Mouse (Mus musculus) lung, postnatal 25 days (tissue): Measurements from ENCODE around the gene Cdca4.
A peak's percentile ranks its signal among the peaks of the same experiment; 100 is the strongest.

Experiments used
- DNase-seq: peaks from one replicate; pipeline ENCODE4 v3.0.0; 2022; ENCODE audit warnings: low spot score

Gene Cdca4

GRCm38 (mm10) chr12:112829244-112829864 is at the start of gene Cdca4:
Gene Cdca4, minus strand, starts transcription at chr12:112829423.
- peak; percentile 97 for DNase-seq

GRCm38 (mm10) chr12:112877607-112878020 is 48.4 kb upstream of the Cdca4 start:
- DNase-seq = no peak

- DNase-seq = no peak
Observed at GRCm38 (mm10) chr12:112877073-112877576, 47.9 kb upstream of the Cdca4 start.

- DNase-seq = peak; percentile 88
Observed at GRCm38 (mm10) chr12:112876332-112877072, 47.3 kb upstream of the Cdca4 start.

GRCm38 (mm10) chr12:112875225-112876013 is 46.2 kb upstream of the Cdca4 start:
- DNase-seq = peak; percentile 93

GRCm38 (mm10) chr12:112874199-112874598 is 45.0 kb upstream of the Cdca4 start:
- DNase-seq = no peak

GRCm38 (mm10) chr12:112873452-112874190 is 44.4 kb upstream of the Cdca4 start:
- DNase-seq = no peak

GRCm38 (mm10) chr12:112872991-112873390 is 43.8 kb upstream of the Cdca4 start:
- DNase-seq = no peak

- DNase-seq = no peak
Observed at GRCm38 (mm10) chr12:112871272-112871671, 42.0 kb upstream of the Cdca4 start.

- DNase-seq = no peak
Observed at GRCm38 (mm10) chr12:112870775-112871174, 41.6 kb upstream of the Cdca4 start.

- no peak for DNase-seq
Observed at GRCm38 (mm10) chr12:112869783-112870204, 40.6 kb upstream of the Cdca4 start.

GRCm38 (mm10) chr12:112868178-112869087 is 39.2 kb upstream of the Cdca4 start, which contains the start of gene Gpr132:
Gene Gpr132, minus strand, starts transcription at chr12:112868228.
- DNase-seq = no peak

- no peak for DNase-seq
Observed at GRCm38 (mm10) chr12:112867106-112867674, 38.0 kb upstream of the Cdca4 start.

GRCm38 (mm10) chr12:112866467-112867080 is 37.4 kb upstream of the Cdca4 start:
- no peak for DNase-seq

GRCm38 (mm10) chr12:112864804-112865203 is 35.6 kb upstream of the Cdca4 start:
- DNase-seq = no peak

- no peak for DNase-seq
Observed at GRCm38 (mm10) chr12:112861911-112862321, 32.7 kb upstream of the Cdca4 start.

- DNase-seq = no peak
Observed at GRCm38 (mm10) chr12:112860765-112861164, 31.5 kb upstream of the Cdca4 start.

GRCm38 (mm10) chr12:112859930-112860329 is 30.7 kb upstream of the Cdca4 start:
- no peak for DNase-seq

GRCm38 (mm10) chr12:112858581-112859336 is 29.5 kb upstream of the Cdca4 start:
- no peak for DNase-seq
